Mouse (Mus musculus) bone marrow, adult 2 months (tissue): ENCODE results near the gene Mrc1. TPM values are rescaled to one million over a fixed set of nuclear protein-coding genes. Genes with fewer than 3 reads are reported as not detected.

Experiments used
- H3K27ac ChIP-seq: fragments of 200-500 bp; 2 replicates; pipeline ENCODE4 v1.5.1; 2012; ENCODE audit warnings: low read depth, mild to moderate bottlenecking, control low read depth, inconsistent platforms, low read length; ENCODE audit not compliant: control insufficient read depth, poor library complexity, insufficient read depth
- H3K4me1 ChIP-seq: fragments of 200-500 bp; 2 replicates; pipeline ENCODE4 v1.6.1; 2011; ENCODE audit warnings: low read length; ENCODE audit not compliant: control insufficient read depth, insufficient read depth
- H3K4me3 ChIP-seq: fragments of 200-500 bp; replicated peaks from 2 replicates; pipeline ENCODE3; 2011; ENCODE audit warnings: mild to moderate bottlenecking, low read depth, low read length, control low read depth; ENCODE audit not compliant: control insufficient read depth
- CTCF ChIP-seq: fragments of 200-500 bp; IDR thresholded peaks from 2 replicates; pipeline ENCODE4 v1.5.1; 2011; ENCODE audit warnings: low read length, control low read depth; ENCODE audit not compliant: control insufficient read depth, insufficient read depth
- POLR2A ChIP-seq: fragments of 200-500 bp; IDR thresholded peaks from 2 replicates; pipeline ENCODE4 v1.6.1; 2011; ENCODE audit warnings: low read depth, mild to moderate bottlenecking, control low read depth, low read length, borderline replicate concordance; ENCODE audit not compliant: control insufficient read depth
- WGBS: fragments of 180-500 bp; shearing (Covaris S2); methylation state at CpG from one replicate; pipeline ENCODE4 v1.1.7; 2018; 5-methylcytosine and 5-hydroxymethylcytosine counted together
- polyA plus RNA-seq: library from polyadenylated mRNA; stranded (reverse); fragments of >200 nt; gene quantifications from 2 replicates; pipeline ENCODE4 v1.2.4, GENCODE M21; 2011; ENCODE audit warnings: low replicate concordance; ENCODE audit not compliant: missing spikeins, insufficient read depth, insufficient read length

Mrc1 gene
- polyA plus RNA-seq, 1 experiment: 13.4 TPM

- no peak for TF ChIP-seq CTCF
- no peak for TF ChIP-seq POLR2A
- H3K4me1 ChIP-seq: no peaks in the 10 kb centered on the region
- no peak overlapping the region for H3K27ac ChIP-seq
- H3K4me3 ChIP-seq: no peak overlapping the region
- 43% methylated on average over 4 of the region's 4 CpGs for WGBS
These were observed 22.4 kb upstream of the Mrc1 start for GRCm38 (mm10) chr2:14206798-14207197.

GRCm38 (mm10) chr2:14210731-14211130 lies 18.5 kb upstream of the Mrc1 start:
- Histone ChIP-seq H3K4me3 (no peak overlapping the region), H3K27ac (no peak overlapping the region), H3K4me1 (no peaks in the 10 kb centered on the region)
- WGBS: 63% methylated on average over 1 of the region's 1 CpGs
- TF ChIP-seq CTCF (no peak), POLR2A (no peak)

- H3K4me1 ChIP-seq: no peaks in the 10 kb centered on the region
- no peak for TF ChIP-seq CTCF
- TF ChIP-seq POLR2A: no peak
- H3K4me3 ChIP-seq: no peak overlapping the region
- H3K27ac ChIP-seq: no peak overlapping the region
These were observed 17.6 kb upstream of the Mrc1 start for GRCm38 (mm10) chr2:14211606-14212005.

- Histone ChIP-seq H3K4me3 (no peak overlapping the region), H3K4me1 (no peaks in the 10 kb centered on the region), H3K27ac (no peak overlapping the region)
- TF ChIP-seq CTCF (no peak), POLR2A (no peak)
- WGBS: 78% methylated on average over 3 of the region's 3 CpGs
These were observed 14.4 kb upstream of the Mrc1 start for GRCm38 (mm10) chr2:14214764-14215163.

GRCm38 (mm10) chr2:14216653-14217052 lies 12.5 kb upstream of the Mrc1 start:
- 72% methylated on average over 3 of the region's 3 CpGs for WGBS
- TF ChIP-seq POLR2A (no peak), CTCF (no peak)
- H3K27ac ChIP-seq: no peak overlapping the region
- no peak overlapping the region for H3K4me3 ChIP-seq
- no peaks in the 10 kb centered on the region for H3K4me1 ChIP-seq

- H3K27ac ChIP-seq: no peak overlapping the region
- 88% methylated on average over 6 of the region's 6 CpGs for WGBS
- TF ChIP-seq POLR2A: no peak
- TF ChIP-seq CTCF: peak; percentile 32; the same call in 1 of the 2 replicates
- H3K4me1 ChIP-seq: no peaks in the 10 kb centered on the region
- no peak overlapping the region for H3K4me3 ChIP-seq
These were observed 11.1 kb upstream of the Mrc1 start for GRCm38 (mm10) chr2:14218126-14218525.

GRCm38 (mm10) chr2:14224387-14224786 lies 4.8 kb upstream of the Mrc1 start:
- Histone ChIP-seq H3K4me3 (no peak overlapping the region), H3K27ac (no peak overlapping the region), H3K4me1 (no peaks in the 10 kb centered on the region; the same call in 1 of the 2 replicates)
- TF ChIP-seq CTCF (no peak), POLR2A (no peak)
- WGBS: 15% methylated on average over 3 of the region's 4 CpGs

- TF ChIP-seq CTCF (no peak), POLR2A (no peak)
- Histone ChIP-seq H3K27ac (peak overlapping the region; percentile 60; the same call in 1 of the 2 replicates), H3K4me3 (no peak overlapping the region), H3K4me1 (no peaks in the 10 kb centered on the region; the same call in 1 of the 2 replicates)
- 13% methylated on average over 6 of the region's 6 CpGs for WGBS
These were observed 697 bp upstream of the Mrc1 start for GRCm38 (mm10) chr2:14228495-14228894.

- H3K4me1 ChIP-seq: no peaks in the 10 kb centered on the region; the same call in 1 of the 2 replicates
- TF ChIP-seq POLR2A (no peak), CTCF (no peak)
- WGBS: 81% methylated on average over 14 of the region's 14 CpGs
- no peak overlapping the region for H3K27ac ChIP-seq
- no peak overlapping the region for H3K4me3 ChIP-seq
These were observed 787 bp downstream of the Mrc1 start for GRCm38 (mm10) chr2:14229979-14230378.
